8 mouse cellular contexts compared by ENCODE assay signal in genomic region chr8:77154496-77154895, GRCm38 (mm10).
DNase-seq lines count a peak whose midpoint lies in the region; ATAC-seq lines count a peak whose summit lies in the region.

No protein-coding gene starts in this region.

- H3K4me1 ChIP-seq in liver, embryonic 12.5 days, result no peaks in the 10 kb centered on the region
- no peaks in the 10 kb centered on the region for H3K4me1 ChIP-seq in embryonic facial prominence, embryonic 10.5 days

- 32% methylated on average over 3 of the region's 3 CpGs for WGBS in liver, embryonic 12.5 days (ENCODE audit: insufficient replicate concordance)
- 47% methylated on average over 3 of the region's 3 CpGs for WGBS in embryonic facial prominence, embryonic 10.5 days

- H3K9ac ChIP-seq in liver, embryonic 12.5 days, result no peak overlapping the region

- DNase-seq in cerebellum, adult 8-10 months, result peak; percentile 9
- DNase-seq in cerebellum, adult 9-11 months, result no peak
- DNase-seq in liver, result peak; percentile 6
- peak; percentile 39 for DNase-seq in embryonic facial prominence, embryonic 10.5 days (ENCODE audit: low spot score)
- DNase-seq in retina, embryonic 14.5 days (ENCODE audit: low spot score), result peak; percentile 40
- DNase-seq in right cerebral cortex, postnatal 36 days (ENCODE audit: low spot score in 2 of 2), result no peak
- no peak for DNase-seq in ovary, postnatal 14 days (ENCODE audit: low spot score)

- H3K27me3 ChIP-seq in liver, embryonic 12.5 days (replicated peaks), result no peaks in the 10 kb centered on the region
- H3K27me3 ChIP-seq in embryonic facial prominence, embryonic 10.5 days (replicated peaks; ENCODE audit: low read depth, poor library complexity, severe bottlenecking), result no peaks in the 10 kb centered on the region

- no peak overlapping the region for H3K27ac ChIP-seq in liver, embryonic 12.5 days
- H3K27ac ChIP-seq in embryonic facial prominence, embryonic 10.5 days (replicated peaks), result no peak overlapping the region

- no peaks in the 10 kb centered on the region for H3K9me3 ChIP-seq in liver, embryonic 12.5 days (replicated peaks)
- no peaks in the 10 kb centered on the region for H3K9me3 ChIP-seq in embryonic facial prominence, embryonic 10.5 days

- no peak overlapping the region for H3K4me2 ChIP-seq in liver, embryonic 12.5 days

- H3K36me3 ChIP-seq in liver, embryonic 12.5 days, result no peaks in the 10 kb centered on the region
- no peaks in the 10 kb centered on the region for H3K36me3 ChIP-seq in embryonic facial prominence, embryonic 10.5 days (replicated peaks)

- ATAC-seq in liver, embryonic 12.5 days, result no peak

- H3K4me3 ChIP-seq in liver, embryonic 12.5 days, result no peak overlapping the region
- no peak overlapping the region for H3K4me3 ChIP-seq in embryonic facial prominence, embryonic 10.5 days

Comparison
In these comparisons a context has a peak if more than half of its experiments do, and no peak if none do; other contexts are left out.
1. DNase-seq: peak in cerebellum, adult 8-10 months (single experiment), liver (single experiment), embryonic facial prominence, embryonic 10.5 days (single experiment) and retina, embryonic 14.5 days (single experiment); none in cerebellum, adult 9-11 months (single experiment), right cerebral cortex, postnatal 36 days (0 of 2) and ovary, postnatal 14 days (single experiment).